Mouse (Mus musculus): Measurements from ENCODE around the gene Nlrp9a.

GRCm38 (mm10) chr7:26589774-26590173 is 55.0 kb downstream of the Nlrp9a start:
- TF ChIP-seq CTCF (IDR thresholded peaks at IDR 0.05; ENCODE audit: extremely low read depth, insufficient read depth, low read length) (no peak), POLR2A (IDR thresholded peaks at IDR 0.05; ENCODE audit: extremely low read depth, insufficient read depth, low read length) (no peak)
